Mouse (Mus musculus) adrenal gland, adult 8-10 months (tissue): Measurements from ENCODE around the gene Dok4. TPM values are rescaled to one million over a fixed set of nuclear protein-coding genes. Genes with fewer than 3 reads are reported as not detected.

Experiments used
- DNase-seq: peaks from one replicate; pipeline ENCODE4 v3.0.0; 2022
- total RNA-seq, 4 experiments: library from RNA; stranded (reverse); gene quantifications; 2 replicates each; pipeline ENCODE4 v1.2.4; 2022

Dok4 gene
- 10 to 100 TPM in 2 of 4 experiments, 1 to 10 TPM in 2; 6.5 to 13.8 (median 9.8) TPM for total RNA-seq

DNA sequence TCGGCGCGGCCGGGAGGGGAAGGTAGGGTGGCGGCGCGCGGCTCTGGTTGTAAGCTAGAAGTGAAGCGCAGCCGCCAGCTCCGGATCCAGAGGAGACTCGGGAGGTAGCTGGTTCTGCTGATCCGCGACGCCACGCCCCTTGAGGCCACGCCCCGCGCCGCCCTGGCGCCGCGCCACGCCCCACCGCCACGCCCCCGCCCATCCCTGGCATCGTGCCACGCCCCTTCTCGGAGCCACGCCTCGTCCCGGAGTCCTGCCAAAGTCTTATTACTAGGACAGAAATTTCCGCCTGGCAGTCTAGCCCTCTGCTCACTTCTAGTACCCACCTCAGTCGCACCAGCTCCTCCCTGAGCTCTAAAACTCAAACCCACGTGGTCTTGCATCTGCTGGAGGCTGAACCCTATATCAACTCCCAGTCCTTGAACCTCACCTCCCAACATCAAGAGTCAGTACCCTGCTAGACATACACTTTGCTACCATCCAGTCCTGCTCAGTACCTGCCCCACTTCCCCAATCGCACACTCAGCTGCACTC is at the start of gene Dok4:
Gene Dok4 (minus strand): TSS at position 134 of the 534 bp plus-strand sequence.
- DNase-seq: peak; percentile 78

DNA sequence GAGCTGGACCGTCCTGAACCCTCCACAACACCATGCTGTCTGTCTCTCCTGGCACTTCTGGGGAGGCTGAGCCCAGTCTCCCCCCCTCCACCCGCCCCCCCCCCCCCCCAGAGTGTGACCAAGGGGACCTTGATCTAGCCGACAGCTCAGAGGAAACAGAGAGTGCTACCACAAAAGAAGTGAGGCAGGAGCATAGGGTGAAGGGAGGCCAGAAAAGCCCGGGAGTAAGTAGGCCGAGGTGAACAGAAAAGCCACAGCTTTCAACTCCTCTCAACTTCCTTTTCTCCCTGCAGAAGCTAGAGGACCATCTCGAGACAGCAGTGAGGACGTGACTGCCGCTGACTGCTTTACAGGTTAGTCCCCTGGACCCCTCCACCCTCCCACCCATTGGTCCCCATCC is 47.3 kb upstream of the Dok4 start, which contains the start of gene Adgrg5:
Gene Adgrg5 (plus strand): TSS at position 290 of the 400 bp plus-strand sequence.
- DNase-seq: no peak

DNA sequence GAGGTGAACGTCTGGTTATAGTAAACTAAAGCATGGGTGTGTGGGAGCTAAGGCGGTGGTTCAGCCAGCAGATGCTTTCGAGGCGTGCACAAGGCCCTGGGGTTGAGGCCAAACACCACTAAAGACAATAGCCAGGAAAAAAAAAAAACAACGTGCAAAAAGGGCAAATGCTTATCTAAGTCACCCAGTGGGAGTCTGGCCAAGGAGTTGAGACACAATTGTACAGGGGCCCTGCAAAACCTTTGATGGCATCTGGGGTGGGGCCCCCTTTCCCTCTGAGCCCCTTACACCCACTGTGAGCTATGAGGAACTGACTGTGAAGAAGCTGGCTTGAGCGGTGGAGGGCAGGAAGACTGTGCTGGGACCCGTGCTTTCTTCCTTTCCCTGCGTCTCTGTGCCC is 46.5 kb upstream of the Dok4 start:
- DNase-seq: no peak

DNA sequence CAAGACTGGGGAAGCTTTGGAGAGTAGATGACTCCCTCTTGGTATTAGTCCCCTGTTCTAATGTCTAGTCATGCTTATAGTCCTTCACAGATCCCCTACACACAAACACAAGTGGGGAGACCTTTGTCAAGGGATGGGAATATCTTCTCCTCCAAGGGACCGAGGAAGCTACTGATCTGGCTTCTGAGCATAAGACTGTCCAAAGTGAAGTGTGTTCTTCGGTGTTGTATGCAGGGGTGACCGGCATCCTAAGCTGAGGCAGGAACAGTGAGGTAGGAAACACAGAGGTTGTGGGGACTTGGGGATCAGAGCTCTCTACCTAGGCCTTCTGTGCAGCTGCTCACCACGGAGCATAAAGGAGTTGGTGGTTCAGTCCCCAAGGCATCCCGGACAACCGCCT is 46.0 kb upstream of the Dok4 start:
- DNase-seq: no peak

DNA sequence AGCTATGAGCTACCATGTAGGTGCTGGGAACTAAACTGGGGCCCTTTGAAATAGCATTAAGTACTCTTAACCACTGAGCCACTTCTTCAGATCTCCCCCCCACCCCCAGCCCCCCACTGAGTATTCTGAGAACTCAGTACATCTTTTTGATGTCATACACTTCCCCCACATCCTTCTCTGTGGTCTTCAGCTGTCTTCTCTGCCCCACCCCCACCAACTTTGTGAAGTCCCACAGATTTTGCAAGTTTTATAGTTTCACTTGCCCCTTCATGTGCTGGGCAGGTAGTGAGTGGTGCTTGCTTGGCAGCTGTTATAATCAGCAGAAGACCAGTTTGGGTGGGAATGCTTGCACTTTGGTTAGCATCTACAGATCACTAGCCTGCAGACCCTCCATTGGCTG is 43.1 kb upstream of the Dok4 start:
- no peak for DNase-seq

DNA sequence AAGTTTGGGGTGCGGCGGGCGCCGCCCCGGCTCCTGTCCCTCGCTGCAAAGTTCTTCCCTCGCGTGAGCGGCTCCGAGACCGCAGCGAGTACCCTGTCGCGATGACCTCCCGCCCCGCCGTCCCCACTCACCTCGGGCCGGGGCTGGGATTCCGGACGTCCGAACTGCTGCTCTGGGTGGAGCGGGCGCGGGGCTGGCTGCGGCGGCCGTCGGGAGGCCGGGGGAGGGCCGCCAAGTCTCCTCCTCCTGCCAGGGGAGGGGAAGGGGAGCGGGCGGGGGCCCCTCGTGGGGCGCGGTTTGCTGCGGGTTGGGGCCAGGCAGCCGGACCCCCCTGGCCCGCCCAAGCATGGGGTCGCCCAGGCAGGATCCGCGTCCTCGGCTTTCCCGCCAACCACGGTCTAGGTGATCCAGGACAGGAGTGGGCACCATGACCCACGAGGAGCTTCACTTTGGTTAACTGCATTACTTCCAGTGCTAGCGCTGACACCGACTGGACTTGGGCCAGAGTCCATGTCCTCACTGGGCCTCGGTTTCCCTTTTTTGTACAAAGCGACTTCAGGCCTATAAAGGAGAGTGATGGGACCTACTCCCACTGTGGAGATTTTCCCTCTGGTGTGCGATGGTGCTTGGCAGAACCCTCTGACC is 41.8 kb upstream of the Dok4 start, which contains the start of gene Ccdc102a:
Gene Ccdc102a (minus strand): TSS at position 248 of the 645 bp plus-strand sequence.
- no peak for DNase-seq

DNA sequence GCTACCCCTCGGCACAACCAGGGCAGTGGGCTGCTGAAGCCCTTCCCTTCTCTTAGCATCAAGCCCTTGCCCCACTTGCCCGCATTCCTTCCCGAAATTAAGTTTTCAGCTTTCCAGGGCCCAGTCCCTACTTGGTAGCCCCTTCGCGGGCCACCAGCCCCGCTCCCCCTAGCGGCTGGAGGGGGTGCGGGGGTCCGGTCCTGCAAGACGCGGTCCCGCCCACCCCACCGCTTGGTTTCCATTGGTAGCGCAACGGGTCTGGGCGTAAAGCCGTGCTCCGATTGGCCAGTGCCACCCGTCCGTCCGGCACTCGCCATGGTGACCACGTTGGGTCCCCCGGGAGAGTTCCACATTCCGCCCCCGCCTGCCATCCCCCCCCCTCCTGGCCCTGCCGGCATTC is 41.2 kb upstream of the Dok4 start:
- peak; percentile 92 for DNase-seq

DNA sequence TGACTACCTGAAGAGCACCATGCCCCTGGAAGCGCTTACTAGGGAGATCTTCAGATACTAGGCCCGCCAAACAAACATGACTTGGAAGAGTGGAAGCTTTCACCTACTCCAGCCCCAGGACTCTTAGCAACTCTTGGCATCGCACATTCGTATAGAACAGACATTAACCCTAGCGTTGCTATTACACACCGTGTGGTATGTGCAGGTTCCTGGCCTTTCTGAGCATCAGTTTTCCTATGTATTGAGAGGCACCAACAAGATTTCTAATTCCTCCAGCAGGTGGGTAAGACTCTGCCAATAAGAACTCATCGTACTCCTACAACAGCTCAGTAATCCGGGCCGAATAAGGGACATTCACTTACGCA is 40.8 kb upstream of the Dok4 start:
- DNase-seq: no peak

DNA sequence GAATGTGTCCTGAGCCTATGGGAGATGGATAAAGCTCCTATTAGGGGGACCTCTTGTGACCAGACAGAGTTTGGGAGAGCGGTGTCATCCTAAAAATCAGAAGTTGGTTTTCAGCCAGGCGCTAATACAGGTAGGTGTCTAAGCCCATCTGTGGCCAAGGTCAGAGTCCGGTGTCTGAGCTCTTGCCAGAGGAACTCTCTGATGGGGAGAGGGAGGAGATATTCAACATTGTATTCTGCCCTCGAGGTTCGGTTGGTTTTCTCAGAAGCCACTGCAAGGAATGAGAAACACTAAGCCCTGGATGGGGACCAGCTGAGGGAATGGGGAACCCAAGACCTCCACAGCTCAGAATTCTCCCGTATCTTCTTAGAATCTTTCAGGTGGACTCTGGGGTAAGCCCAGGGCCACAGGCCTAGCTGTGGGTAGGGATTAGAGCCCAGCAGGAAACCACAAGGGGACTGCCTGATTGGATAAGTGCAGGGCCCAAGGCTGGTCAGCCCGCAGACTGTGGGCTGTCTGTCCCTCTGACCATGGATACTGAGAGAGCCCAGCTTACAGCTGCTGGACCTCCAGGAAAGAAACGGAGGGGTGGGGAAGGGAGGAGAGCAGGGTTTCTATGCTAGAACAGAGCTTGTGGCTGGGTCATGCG is 40.3 kb upstream of the Dok4 start:
- DNase-seq: no peak

DNA sequence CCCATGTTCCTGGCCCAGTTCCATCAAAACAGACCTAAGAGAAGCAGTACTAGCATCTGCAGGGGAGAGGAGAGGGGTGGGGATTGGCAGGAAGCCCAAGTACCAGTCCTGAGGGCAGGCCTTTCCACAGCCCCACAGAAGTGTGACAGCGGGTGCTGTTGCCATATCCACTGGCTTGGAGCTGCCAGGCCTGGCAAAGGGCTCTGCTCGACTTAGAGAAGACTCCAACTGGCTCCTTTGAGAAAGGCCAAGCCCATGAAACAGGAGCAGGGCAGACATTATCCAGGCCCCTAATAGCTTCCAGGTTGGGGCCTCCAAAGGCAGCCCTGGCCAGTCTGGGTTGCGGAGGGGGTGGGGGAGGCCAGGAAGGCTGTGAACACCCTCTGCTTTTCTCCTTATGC is 38.6 kb upstream of the Dok4 start:
- DNase-seq: no peak

DNA sequence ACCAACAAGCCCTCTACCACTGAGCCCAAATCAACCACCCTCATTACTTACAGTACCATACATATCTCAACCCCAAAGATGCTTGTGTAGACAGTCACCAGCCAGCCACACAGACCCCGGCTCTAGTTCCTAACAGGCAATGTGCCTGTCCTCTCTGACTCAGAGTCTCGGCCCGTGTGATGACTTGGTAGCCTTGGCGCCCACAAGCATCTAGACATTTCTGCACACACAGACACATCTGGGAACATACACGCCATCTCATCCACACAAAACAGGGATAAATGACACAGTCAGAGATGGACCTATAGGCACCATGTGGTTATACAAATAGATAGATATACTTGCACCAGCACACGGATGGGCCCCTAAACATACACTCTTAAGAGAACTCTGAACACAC is 38.1 kb upstream of the Dok4 start:
- DNase-seq: no peak

DNA sequence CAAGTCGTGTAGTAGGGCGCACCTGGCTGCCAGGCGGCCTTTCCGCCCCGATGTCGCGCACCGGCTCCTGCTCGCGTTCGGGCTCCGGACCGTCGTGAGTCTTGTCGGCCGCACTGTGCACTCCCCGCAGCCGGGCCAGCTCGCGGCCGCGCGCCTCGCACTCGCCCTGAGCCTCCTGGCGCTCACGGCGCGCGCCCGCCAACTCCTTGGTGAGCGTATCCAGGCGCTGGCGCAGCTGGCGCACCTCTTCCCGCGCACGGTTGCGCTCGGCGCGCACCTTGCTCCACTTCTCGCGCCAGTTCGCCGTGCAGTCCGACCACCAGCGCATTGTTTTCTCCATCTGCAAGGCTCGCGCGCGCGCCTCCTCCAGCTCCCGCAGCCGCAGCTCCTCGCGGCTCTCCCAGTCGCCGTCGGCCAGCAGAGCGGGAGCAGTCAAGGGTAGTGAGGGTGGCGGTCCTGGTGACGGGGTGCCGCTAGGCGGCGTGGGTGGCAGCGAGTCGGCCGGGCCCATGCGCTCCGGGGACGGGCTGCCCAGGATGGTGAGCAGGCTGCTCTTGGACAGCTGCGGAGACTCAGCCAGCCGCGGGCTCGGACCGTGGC is 37.0 kb upstream of the Dok4 start:
- DNase-seq: peak; percentile 55

DNA sequence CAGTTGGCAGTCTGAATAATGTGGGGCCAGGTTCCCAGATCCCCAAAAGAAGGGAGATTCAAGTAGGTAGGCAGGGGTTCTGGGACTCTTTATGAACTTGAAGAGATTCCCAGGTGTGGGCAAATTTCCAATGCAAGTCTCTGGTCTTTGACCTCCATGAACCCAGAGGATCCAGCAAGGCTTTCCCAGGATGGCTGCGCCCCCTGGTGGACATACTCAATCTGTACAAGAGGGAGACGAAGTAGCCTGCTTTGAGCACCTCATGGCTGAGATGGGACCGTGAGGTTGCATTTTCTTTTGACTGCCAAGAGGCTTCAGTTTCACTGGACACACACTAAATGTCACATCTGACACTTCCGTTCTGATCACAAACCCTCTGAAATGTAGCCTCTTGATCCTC is 32.7 kb upstream of the Dok4 start:
- DNase-seq: peak; percentile 75

DNA sequence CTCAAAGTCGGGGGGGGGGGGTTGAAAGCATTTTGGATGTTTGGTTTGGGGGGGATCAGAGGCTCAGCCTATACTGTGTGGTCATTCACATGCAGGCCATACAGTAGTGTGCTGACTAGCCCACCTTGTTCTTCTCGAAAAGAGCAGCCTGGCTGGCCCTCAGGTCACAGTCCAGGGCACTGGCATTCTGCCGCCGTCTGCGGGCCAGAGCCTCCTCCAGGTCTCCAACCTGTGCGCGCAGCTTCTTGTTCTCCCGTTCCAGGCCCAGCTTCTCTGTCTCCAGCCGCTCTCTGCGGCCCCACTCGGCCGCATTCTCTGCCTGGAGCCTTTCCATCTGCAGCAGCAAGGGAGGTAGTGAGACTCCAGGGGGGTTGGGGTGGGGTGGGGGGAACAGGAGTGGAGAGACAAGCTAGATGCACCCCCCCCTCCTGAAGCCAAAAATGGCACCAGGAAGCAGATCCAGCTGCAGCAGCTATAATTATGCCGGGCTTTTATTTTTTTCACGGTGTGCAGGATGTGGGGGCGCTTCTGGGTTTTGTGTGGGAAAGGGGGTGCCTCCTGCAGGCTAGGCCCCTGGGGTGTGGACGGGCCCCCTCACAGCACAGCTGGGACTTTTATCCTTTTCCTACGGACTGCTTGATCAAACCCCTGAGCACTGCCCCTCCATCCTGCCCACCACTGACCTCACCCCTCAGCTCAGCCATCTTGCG is 31.6 kb upstream of the Dok4 start:
- no peak for DNase-seq

DNA sequence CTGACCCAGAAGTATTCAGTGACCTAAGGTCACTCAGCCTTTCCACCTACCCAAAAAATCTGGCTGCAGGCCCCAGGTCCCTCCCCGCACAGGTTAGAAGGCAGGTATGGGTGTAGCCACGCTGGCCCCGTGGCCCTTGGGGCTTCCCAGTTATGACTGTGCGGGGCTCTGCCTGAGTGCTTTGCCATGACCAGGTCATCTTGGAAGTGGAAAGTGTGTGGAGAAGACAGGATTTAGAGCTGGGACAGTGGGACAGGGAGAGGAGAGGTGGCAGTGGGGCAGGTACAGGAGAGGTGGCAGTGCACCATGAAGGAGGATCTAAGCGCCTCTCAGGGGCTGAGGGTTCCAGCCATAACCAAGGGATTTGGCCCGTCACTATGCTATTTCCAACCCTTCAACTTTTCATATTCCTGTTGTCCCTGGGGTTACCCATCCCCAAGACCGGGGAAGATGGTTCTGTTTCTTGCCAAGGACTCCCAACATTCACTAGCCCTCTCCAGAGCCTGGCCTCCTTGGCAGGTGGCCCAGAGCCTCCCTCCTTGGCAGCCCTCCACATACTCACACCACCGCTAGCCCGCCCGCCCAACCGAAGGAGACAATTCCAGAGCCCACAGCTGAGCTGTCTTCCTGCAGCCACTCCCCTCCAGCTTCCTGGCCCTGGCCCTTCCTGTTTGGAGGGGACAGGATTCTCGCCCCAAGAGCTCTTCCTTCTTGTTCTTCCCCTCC is 28.5 kb upstream of the Dok4 start:
- DNase-seq: peak; percentile 85

DNA sequence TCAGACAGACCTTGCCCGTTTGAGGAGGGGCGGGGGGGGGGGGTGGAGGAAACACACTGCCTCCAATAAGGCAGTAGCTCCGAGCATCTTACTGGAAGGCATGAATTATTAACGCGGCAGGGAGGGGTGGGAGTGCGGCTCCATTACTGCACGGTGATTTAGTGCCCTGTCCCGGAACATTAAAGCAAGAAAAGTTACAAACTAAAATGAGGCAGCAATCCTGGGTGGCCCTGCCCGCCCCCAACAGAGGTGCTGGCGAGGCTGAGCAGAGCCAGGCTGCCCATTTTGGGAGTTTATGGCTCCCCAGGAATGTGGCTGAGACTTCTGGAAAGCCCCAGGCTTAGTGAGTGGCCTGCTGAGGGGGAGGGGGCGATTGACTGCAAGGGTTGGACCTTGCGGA is 27.6 kb upstream of the Dok4 start:
- DNase-seq: no peak

DNA sequence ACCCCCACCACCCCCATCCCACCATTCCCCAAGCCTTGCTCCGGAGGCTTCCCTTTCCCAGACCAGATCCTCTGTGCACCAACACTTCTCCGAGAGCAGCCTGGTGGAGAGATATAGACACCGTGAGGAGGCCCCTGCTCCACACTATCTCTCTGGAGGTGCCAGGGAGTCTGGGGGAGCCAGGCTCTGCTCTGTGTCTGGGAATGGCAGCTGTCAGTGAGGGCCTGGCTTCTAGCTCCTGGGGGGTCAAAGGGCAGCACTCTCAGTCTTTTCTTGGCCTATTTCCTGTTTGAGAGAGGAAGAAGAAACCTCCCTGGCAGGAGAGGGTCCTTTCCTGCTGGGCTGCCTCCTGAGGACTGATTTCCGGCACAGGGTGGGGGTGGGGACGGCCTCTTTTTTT is 24.9 kb upstream of the Dok4 start:
- no peak for DNase-seq

DNA sequence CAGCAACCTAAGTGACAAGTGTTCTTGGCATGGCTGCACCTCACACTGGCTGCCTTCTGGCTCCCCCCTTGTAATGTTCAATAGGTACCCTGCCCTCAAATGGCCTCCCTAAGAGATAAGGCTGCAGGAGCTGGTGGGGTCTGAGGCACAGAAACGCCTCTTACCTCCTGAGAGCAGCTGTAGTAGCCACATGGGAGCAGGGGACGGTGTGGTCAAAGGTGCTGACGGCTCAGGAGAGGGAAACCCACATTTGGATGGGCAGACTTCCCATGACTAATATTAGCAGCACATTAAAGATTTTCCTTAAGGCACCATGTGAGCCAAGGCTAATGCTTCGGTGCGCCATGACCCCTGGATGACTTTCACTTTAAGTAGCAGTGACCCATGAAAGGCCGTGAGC is 24.5 kb upstream of the Dok4 start:
- DNase-seq: no peak

DNA sequence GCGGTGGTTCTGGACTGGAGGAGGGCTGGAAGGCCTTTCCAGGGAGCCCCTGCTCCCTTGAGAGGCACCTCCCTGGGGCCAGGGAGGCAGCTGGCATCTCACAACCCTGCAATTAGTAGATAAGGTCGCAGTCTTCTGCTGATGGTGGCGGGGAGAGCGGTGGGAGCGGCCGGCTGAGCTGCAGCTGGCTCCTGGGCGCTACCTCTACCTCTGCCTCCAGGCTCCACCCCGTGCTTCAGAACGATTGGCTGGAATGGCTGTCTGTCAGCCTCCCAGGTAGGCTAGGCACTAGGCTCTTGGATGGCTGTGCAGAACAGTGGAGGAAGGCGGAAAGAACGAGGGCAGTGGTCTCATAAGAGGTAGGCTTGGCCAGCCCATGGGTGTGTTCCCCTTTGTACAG is 23.1 kb upstream of the Dok4 start:
- no peak for DNase-seq

DNA sequence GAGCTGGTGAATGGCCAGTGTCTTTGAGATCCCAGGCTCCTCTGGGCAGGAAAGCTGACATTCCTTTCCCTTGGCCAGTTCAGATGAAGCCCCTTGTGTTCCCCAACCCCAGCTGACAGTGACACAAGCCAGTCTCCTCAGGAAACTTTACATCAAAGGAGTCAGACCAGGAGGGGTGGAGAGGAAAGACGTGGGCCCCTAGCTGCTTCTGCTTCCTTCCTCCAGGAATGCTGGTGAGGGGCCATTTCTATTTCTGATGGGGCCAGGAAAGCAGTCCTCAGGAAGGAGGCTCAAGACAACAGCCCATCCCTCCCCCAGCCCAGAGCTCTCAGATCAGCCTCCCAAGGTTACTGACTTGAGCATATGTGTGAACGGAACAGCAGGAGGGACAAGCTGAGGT is 16.8 kb upstream of the Dok4 start:
- DNase-seq: no peak

DNA sequence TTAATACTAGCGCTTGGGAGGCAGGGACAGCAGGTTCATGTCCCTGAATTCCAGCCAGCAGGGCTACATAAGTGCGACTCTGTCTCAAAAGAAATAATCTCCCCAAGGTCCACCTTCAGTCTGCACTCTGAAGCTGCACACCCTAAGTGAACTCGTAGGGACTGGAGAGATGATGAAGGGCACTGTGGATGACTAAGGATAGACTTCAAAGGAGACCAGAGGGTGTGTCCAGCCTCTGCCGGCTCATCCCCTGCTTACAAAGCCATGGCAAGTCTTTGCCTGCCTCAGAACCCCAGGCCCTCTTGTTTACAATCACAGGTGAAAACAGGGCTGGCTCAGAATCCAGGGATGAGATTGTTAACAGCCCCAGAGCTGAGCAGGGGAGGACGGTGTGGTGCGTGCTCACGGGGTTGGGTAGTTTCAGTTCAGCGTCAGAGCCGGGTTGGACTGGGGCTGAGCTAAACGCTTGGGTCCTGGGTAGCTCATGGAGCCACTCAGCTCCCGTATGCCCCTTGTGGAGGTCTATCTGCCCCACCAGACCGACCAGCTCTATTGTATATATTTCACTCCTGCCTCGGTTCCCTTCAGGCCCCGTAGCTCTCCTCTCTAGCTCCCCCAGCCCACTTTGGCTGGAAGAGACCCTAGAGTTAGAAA is 12.4 kb upstream of the Dok4 start:
- DNase-seq: no peak

DNA sequence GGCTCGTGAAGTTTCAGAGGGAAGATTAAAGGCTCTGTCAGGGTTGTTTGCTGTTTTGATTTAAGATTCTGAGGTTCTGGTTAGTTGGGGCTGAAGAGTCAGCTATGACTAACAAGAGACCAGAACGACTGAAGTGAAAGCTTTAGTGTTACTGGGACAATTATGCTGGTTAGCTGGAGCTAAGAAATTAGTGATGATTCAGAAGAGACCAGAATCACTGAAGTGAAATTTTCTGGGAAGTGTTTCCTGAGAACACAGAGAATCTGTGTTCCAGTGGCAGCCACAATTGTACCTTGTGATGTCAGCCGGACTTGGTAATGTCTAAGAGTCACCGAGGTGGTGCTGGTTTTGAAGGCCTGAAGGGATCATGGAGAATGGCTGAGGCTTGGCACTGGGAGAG is 4.6 kb upstream of the Dok4 start:
- no peak for DNase-seq
